Mouse (Mus musculus) heart, postnatal 0 days (tissue): ENCODE results near the gene Bcas3.

Experiments used
- CTCF ChIP-seq: IDR thresholded peaks from 2 replicates; pipeline ENCODE4 v1.5.1; 2016; ENCODE audit warnings: antibody characterized with exemption, control low read depth, low read depth
- EP300 ChIP-seq: IDR thresholded peaks from 2 replicates; pipeline ENCODE4 v1.6.1; 2016; ENCODE audit warnings: antibody characterized with exemption, low read depth

DNA sequence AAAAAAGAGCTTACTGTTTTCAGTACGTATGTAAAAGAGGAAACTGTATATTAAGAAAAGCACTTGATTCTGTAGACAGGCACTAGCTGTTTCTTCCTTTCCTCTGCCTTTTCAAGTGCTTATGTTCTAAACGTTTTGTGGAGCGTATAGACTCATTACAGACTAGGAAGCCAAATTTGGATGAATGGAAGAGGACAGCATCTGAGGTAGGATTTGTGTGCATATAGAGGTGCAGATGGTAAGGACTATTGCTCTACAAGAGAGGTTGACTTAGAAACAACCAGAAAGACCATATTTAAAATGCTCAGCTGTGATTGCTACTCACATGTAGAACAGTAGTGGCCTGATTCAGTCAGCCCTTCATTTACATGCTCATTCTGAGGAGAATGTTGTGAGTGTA is 139.7 kb downstream of the Bcas3 start:
- no peak for TF ChIP-seq CTCF
- TF ChIP-seq EP300, result no peak
